Mouse (Mus musculus) liver, embryonic 13.5 days (tissue): ENCODE measurements at regions not wholly inside any gene's neighbourhood (a gene's known extent, or its start where the extent isn't known, plus 50 kb on each side); places are given as distances from the start of the nearest gene placed in this dataset.

Experiments
- ATAC-seq: fragments of 200-750 bp; cut with Nextera tagmentation; 2 replicates; pipeline ENCODE4 v1.8.0; 2017; ENCODE audit warnings: low read depth, mild to moderate bottlenecking, moderate number of reproducible peaks, moderate library complexity
- DNase-seq: peaks from one replicate; pipeline ENCODE4 v3.0.0; 2022
- H3K27ac ChIP-seq: fragments of 300-500 bp; sonication (generic); 2 replicates; pipeline ENCODE4 v1.5.1; 2015; ENCODE audit warnings: moderate library complexity, mild to moderate bottlenecking, inconsistent platforms
- H3K27me3 ChIP-seq: fragments of 300-500 bp; sonication (generic); 2 replicates; pipeline ENCODE4 v1.6.1; 2015; ENCODE audit warnings: mild to moderate bottlenecking, inconsistent platforms
- H3K36me3 ChIP-seq: fragments of 300-500 bp; sonication (generic); 2 replicates; pipeline ENCODE4 v1.6.1; 2015; ENCODE audit warnings: mild to moderate bottlenecking, inconsistent platforms
- H3K4me1 ChIP-seq: fragments of 300-500 bp; sonication (generic); replicated peaks from 2 replicates; pipeline ENCODE4 v1.6.1; 2015; ENCODE audit warnings: inconsistent platforms
- H3K4me2 ChIP-seq: fragments of 300-500 bp; sonication (generic); 2 replicates; pipeline ENCODE4 v1.6.1; 2015; ENCODE audit warnings: inconsistent platforms, mild to moderate bottlenecking, moderate library complexity
- H3K4me3 ChIP-seq: fragments of 300-500 bp; sonication (generic); replicated peaks from 2 replicates; pipeline ENCODE4 v1.5.1; 2015; ENCODE audit warnings: mild to moderate bottlenecking, inconsistent platforms
- H3K9ac ChIP-seq: fragments of 300-500 bp; sonication (generic); 2 replicates; pipeline ENCODE4 v1.6.1; 2015; ENCODE audit warnings: mild to moderate bottlenecking, inconsistent platforms
- H3K9me3 ChIP-seq: fragments of 300-500 bp; sonication (generic); replicated peaks from 2 replicates; pipeline ENCODE4 v1.6.1; 2016; ENCODE audit warnings: inconsistent platforms
- WGBS: fragments of 180-500 bp; shearing (Covaris S2); methylation state at CpG from one replicate; pipeline ENCODE4 v1.1.7; 2015; ENCODE audit not compliant: insufficient replicate concordance; 5-methylcytosine and 5-hydroxymethylcytosine counted together

- DNase-seq: peak; percentile 57
- Histone ChIP-seq H3K9me3 (no peaks in the 10 kb centered on the region), H3K4me1 (peaks cover 49% of the 10 kb centered on the region), H3K4me2 (peak overlapping the region; percentile 34), H3K9ac (no peak overlapping the region), H3K36me3 (no peaks in the 10 kb centered on the region), H3K27me3 (peaks cover 19% of the 10 kb centered on the region), H3K4me3 (no peak overlapping the region), H3K27ac (no peak overlapping the region)
- 7% methylated on average over 3 of the region's 3 CpGs for WGBS
- peak; percentile 91 for ATAC-seq
These were observed 83.6 kb upstream of the Irs2 start for GRCm38 (mm10) chr8:11091675-11092345.

GRCm38 (mm10) chr8:11088946-11089665, 80.8 kb upstream of the Irs2 start:
- WGBS: 40% methylated on average over 12 of the region's 12 CpGs
- H3K4me2 ChIP-seq: no peak overlapping the region
- ATAC-seq: no peak
- H3K36me3 ChIP-seq: no peaks in the 10 kb centered on the region
- H3K27ac ChIP-seq: no peak overlapping the region
- H3K27me3 ChIP-seq: peaks cover 13% of the 10 kb centered on the region
- H3K4me1 ChIP-seq: peaks cover 62% of the 10 kb centered on the region
- H3K9me3 ChIP-seq: no peaks in the 10 kb centered on the region
- DNase-seq: peak; percentile 12
- no peak overlapping the region for H3K9ac ChIP-seq
- no peak overlapping the region for H3K4me3 ChIP-seq

- Histone ChIP-seq H3K4me3 (no peak overlapping the region), H3K4me1 (peaks cover 33% of the 10 kb centered on the region), H3K9me3 (no peaks in the 10 kb centered on the region), H3K36me3 (no peaks in the 10 kb centered on the region), H3K9ac (no peak overlapping the region), H3K27ac (0 out of 2 replicates have a peak overlapping the region, but pooled peaks have one; percentile 8), H3K4me2 (no peak overlapping the region), H3K27me3 (peaks cover 11% of the 10 kb centered on the region)
- DNase-seq (no peak), ATAC-seq (no peak)
- WGBS: 48% methylated on average over 1 of the region's 1 CpGs
These were observed 77.0 kb upstream of the Irs2 start for GRCm38 (mm10) chr8:11085244-11085643.

- no peaks in the 10 kb centered on the region; the same call in 1 of the 2 replicates for H3K27me3 ChIP-seq
- no peak overlapping the region for H3K4me2 ChIP-seq
- no peak overlapping the region for H3K27ac ChIP-seq
- 26% methylated on average over 2 of the region's 2 CpGs for WGBS
- peak; percentile 85 for ATAC-seq
- H3K9ac ChIP-seq: no peak overlapping the region
- no peaks in the 10 kb centered on the region for H3K9me3 ChIP-seq
- no peak overlapping the region for H3K4me3 ChIP-seq
- H3K4me1 ChIP-seq: peaks cover 30% of the 10 kb centered on the region
- peak; percentile 55 for DNase-seq
- H3K36me3 ChIP-seq: no peaks in the 10 kb centered on the region
These were observed 75.8 kb upstream of the Irs2 start for GRCm38 (mm10) chr8:11084051-11084533.

- Histone ChIP-seq H3K27me3 (no peaks in the 10 kb centered on the region), H3K4me3 (no peak overlapping the region), H3K4me1 (peaks cover 23% of the 10 kb centered on the region), H3K27ac (no peak overlapping the region), H3K9ac (no peak overlapping the region), H3K4me2 (no peak overlapping the region), H3K9me3 (no peaks in the 10 kb centered on the region), H3K36me3 (no peaks in the 10 kb centered on the region)
- DNase-seq (no peak), ATAC-seq (no peak)
- WGBS: 46% methylated on average over 2 of the region's 2 CpGs
These were observed 72.6 kb upstream of the Irs2 start for GRCm38 (mm10) chr8:11080813-11081212.

- Histone ChIP-seq H3K4me2 (no peak overlapping the region), H3K9ac (no peak overlapping the region), H3K36me3 (no peaks in the 10 kb centered on the region), H3K9me3 (no peaks in the 10 kb centered on the region), H3K4me3 (no peak overlapping the region), H3K27ac (no peak overlapping the region), H3K27me3 (no peaks in the 10 kb centered on the region), H3K4me1 (peaks cover 16% of the 10 kb centered on the region)
- 70% methylated on average over 11 of the region's 11 CpGs for WGBS
- no peak for DNase-seq
- no peak for ATAC-seq
These were observed 71.5 kb upstream of the Irs2 start for GRCm38 (mm10) chr8:11079805-11080204.

- no peak for DNase-seq
- no peak overlapping the region for H3K4me3 ChIP-seq
These were observed 68.9 kb upstream of the Irs2 start for GRCm38 (mm10) chr8:11077138-11077537.

GRCm38 (mm10) chr8:11071162-11071561, 62.9 kb upstream of the Irs2 start:
- ATAC-seq: peak; percentile 76
- WGBS: 35% methylated on average over 2 of the region's 2 CpGs

More at GRCm38 (mm10) chr8:11077138-11077537, 68.9 kb upstream of the Irs2 start:
- no peaks in the 10 kb centered on the region for H3K27me3 ChIP-seq
- WGBS: 71% methylated on average over 9 of the region's 9 CpGs
- no peak overlapping the region for H3K9ac ChIP-seq
- no peaks in the 10 kb centered on the region for H3K4me1 ChIP-seq
- H3K36me3 ChIP-seq: no peaks in the 10 kb centered on the region
- no peak overlapping the region for H3K4me2 ChIP-seq
- H3K27ac ChIP-seq: no peak overlapping the region
- no peaks in the 10 kb centered on the region for H3K9me3 ChIP-seq
- no peak for ATAC-seq

GRCm38 (mm10) chr8:11067450-11067849, 59.2 kb upstream of the Irs2 start:
- Histone ChIP-seq H3K4me1 (no peaks in the 10 kb centered on the region), H3K27ac (no peak overlapping the region), H3K9ac (no peak overlapping the region), H3K27me3 (no peaks in the 10 kb centered on the region), H3K9me3 (no peaks in the 10 kb centered on the region), H3K4me2 (no peak overlapping the region), H3K36me3 (no peaks in the 10 kb centered on the region), H3K4me3 (no peak overlapping the region)
- no peak for DNase-seq
- 41% methylated on average over 7 of the region's 7 CpGs for WGBS
- ATAC-seq: no peak

More at GRCm38 (mm10) chr8:11071162-11071561, 62.9 kb upstream of the Irs2 start:
- Histone ChIP-seq H3K27ac (no peak overlapping the region), H3K4me2 (no peak overlapping the region), H3K36me3 (no peaks in the 10 kb centered on the region), H3K27me3 (no peaks in the 10 kb centered on the region), H3K9me3 (no peaks in the 10 kb centered on the region), H3K9ac (no peak overlapping the region), H3K4me3 (no peak overlapping the region), H3K4me1 (no peaks in the 10 kb centered on the region)
- DNase-seq: no peak

GRCm38 (mm10) chr8:11065990-11066389, 57.7 kb upstream of the Irs2 start:
- DNase-seq (no peak), ATAC-seq (no peak)
- Histone ChIP-seq H3K36me3 (no peaks in the 10 kb centered on the region), H3K27me3 (no peaks in the 10 kb centered on the region), H3K4me1 (no peaks in the 10 kb centered on the region), H3K4me3 (no peak overlapping the region), H3K4me2 (no peak overlapping the region), H3K9ac (no peak overlapping the region), H3K9me3 (no peaks in the 10 kb centered on the region), H3K27ac (no peak overlapping the region)
- WGBS: 71% methylated on average over 9 of the region's 9 CpGs

GRCm38 (mm10) chr8:11065303-11065702, 57.0 kb upstream of the Irs2 start:
- no peak overlapping the region for H3K9ac ChIP-seq
- H3K4me2 ChIP-seq: no peak overlapping the region
- no peaks in the 10 kb centered on the region for H3K36me3 ChIP-seq
- H3K9me3 ChIP-seq: no peaks in the 10 kb centered on the region
- H3K4me3 ChIP-seq: no peak overlapping the region
- no peaks in the 10 kb centered on the region for H3K27me3 ChIP-seq
- no peak for DNase-seq
- 17% methylated on average over 4 of the region's 4 CpGs for WGBS
- ATAC-seq: no peak
- no peak overlapping the region for H3K27ac ChIP-seq
- no peaks in the 10 kb centered on the region for H3K4me1 ChIP-seq
